Mouse (Mus musculus) neutrophil, adult 5-6 weeks (primary cell): ENCODE results near the gene Calcoco1. TPM values are rescaled to one million over a fixed set of nuclear protein-coding genes. Genes with fewer than 3 reads are reported as not detected.
A peak's percentile ranks its signal among the peaks of the same experiment; 100 is the strongest.

ENCODE experiments used
- ATAC-seq: fragments of 151-379, 151-347 bp; 2 replicates; pipeline ENCODE4 v1.8.0; 2017; ENCODE audit warnings: mild to moderate bottlenecking, moderate TSS enrichment; ENCODE audit not compliant: insufficient number of reproducible peaks, poor library complexity, low FRiP score, severe bottlenecking; ENCODE audit errors: extremely low read depth
- total RNA-seq: library from RNA; stranded (forward); fragments of 200-1000 nt; gene quantifications from 2 replicates; pipeline ENCODE4 v1.2.3, GENCODE M21; 2017

The Calcoco1 gene
- total RNA-seq, 1 experiment from 2014 or later, result 97.1 TPM

DNA sequence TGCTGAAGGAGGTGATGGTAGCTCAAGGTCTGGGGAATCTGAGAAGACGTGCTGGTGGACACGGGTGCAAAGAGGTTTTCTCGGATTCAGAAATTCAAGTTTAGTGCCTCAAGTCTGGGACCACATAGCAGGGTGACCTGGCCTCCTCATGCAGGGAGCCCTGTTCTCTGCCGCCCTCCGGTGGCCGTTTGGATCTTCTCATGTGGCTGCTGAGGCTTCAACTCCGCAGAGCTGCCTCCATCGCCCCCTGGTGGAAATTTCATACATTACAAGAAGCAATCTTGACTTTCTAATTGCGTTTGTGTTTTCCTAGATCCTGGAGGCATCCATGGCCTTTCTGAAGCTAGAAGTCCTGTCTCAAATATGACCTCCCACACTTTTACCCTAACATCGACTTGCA, 20.6 kb upstream of the Calcoco1 start:
- peak; percentile 86 for ATAC-seq

DNA sequence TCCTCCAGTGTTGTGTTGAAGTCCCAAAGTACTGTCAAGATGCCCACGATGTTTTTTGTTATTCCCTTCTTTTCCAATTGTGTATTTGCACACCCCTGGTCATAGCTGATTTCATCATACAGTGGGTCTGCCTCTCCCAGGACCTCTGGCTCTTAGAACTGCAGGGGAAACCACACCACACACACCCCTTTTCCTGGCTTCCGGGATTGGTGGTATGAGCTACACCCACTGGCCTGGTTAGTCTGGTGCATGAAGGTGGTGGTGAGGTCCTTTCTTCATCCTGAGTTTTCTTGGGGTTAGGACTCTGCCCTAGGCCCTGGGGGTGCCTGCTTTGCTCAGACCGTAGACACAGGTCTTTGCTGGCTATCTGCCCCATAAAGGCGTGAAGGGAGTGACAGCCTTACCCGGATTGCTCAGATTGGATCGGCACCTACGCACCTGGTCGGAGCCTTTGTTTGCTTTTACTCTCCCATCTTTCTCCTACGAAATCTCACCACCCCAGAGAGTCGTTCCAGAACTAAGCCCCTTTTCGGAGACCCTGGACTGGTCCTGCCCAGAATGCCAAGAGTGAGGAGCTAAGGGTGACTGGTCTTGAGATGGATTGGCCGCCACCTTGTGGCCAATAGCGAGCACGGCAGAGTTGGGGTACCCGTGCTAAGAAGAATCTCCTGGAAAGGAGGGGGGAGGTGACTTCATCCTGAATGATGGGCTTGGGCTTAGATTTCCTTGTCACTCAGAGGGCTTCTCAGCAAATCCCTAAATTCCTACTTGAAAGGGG, 17.7 kb upstream of the Calcoco1 start:
- peak; percentile 30; the same call in 1 of the 2 replicates for ATAC-seq

DNA sequence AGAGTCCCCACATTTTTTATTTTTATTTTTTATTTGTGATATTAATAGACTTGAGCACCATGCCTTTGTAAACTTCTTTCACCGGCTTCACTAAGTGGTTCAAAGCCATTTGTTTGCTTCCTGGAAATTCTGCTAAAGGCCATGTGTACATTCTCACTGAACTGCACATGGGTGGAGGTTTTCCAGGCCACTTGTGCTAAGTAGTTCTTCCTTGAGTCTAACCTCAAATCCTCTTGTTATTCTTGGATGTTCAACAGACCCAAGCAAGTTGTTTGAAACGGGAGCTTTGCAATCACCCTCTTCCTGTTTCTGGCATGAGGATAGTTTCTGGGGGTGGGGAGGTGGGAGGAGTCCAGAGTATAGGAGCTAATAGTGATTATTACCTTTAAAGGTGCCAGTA, 16.5 kb upstream of the Calcoco1 start:
- no peak for ATAC-seq

DNA sequence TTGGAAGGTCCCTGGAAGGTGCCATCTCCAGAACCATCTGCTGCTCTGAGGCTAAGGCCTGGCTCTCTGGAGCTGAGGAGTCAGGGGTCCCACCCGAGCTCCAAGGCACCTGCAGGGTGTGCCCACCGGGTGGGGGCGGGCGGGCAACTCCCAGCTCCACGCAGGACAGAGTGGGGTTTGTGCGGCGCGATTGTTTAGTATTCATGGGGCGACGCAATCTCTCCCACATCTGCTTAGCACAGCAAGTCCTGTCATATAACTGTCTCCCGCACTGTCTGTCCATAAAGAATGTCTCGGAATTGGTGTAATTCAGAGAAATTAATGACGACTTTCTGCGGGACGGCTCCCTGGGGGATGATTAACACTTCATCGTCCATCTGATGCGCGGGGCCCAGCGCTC, 15.1 kb upstream of the Calcoco1 start:
- ATAC-seq, result no peak

DNA sequence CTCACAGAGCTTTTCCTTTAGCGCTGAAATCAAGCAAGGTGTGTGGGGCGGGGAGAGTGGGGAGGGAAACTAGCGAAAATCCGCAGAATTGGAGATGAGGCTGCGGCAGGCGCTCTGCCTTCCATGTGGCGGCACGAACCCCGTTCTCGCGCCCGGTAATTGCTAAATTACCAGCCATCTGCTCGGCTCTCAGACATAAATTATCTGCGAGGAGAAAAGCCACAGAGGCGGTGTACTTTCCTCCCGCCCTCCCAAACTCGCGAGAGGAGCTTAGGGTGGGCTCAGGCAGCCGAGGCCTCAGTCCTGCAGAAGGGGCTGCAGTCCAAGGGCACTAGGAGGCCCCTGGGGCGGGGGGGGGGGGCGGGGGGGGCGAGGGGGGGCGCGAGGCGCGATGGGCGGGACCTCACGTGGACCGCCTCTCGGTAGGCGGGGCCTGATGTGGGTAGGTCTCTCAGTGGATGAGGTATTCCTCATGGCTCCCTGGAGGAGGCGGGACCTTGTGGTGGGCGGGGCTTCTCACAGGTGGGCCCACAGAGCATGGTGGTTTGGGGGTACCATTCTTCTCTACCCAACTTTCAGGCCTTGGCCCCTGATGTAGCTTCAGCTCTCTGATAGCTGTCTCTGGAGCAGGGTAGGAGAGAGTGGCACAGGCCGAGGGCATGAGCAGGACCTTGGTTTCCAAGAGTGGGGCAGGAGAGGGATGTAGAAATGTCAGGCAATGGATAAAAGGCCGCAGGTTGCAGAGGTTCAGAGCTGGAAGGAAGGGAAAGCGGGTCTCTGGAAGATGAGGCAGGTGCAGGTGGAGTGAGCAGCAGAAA, 14.4 kb upstream of the Calcoco1 start:
- ATAC-seq, result no peak

DNA sequence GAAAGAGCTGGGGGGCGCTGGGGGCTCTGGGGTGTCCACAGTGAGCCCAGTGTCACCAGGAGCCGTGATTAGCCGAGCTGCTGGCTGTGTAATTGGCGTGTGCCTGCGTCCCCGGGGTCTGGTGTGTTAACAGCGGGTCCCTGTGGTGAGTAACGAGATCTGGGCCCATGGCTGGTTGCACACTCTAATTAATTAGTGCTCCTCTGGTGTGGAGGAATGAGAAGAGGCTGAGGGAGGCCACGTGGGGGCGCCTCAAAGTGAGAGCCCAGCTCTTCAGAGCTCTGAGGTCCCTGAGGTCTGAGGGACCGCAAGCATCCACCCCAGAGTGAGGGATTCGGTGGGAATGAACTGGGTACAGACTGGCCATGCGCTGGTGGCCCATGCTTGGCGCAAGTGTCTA, 13.1 kb upstream of the Calcoco1 start:
- ATAC-seq, result no peak

DNA sequence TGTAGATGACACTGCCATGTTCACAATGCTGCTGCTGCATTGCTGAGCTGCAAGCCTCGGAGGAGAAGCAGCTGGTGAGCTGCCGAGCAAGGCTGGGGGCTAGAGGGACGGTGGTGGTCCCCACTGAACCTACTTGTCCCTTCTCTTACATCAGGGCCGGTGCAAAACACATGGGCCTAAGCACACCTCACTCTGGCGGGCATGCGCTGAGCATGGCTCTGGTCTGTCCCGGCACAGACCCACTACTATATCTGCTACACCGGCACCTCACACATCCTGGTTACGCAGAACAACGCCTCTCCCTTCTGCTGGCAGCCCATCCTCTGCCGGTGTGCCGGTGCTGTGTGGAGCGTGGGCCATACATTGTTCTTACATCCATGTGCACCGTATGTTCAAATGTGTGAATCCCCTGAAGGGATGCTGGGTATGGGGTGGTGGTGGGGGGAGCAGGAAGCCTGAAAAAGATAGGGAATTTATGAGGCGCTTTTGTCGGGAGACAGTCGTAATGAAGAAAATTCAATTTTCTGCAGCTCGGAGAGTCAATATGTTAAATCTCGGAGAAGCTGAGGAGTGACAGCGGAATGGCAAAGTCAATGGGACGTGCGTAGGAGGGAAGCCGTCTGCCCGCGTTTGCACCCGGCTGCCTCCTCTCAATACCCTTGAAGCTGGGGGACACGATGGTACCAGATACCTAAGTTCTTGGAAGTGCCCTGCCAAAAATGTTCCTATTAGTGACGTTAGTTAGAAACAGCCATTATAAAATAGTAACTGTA, 12.0 kb upstream of the Calcoco1 start:
- no peak for ATAC-seq

DNA sequence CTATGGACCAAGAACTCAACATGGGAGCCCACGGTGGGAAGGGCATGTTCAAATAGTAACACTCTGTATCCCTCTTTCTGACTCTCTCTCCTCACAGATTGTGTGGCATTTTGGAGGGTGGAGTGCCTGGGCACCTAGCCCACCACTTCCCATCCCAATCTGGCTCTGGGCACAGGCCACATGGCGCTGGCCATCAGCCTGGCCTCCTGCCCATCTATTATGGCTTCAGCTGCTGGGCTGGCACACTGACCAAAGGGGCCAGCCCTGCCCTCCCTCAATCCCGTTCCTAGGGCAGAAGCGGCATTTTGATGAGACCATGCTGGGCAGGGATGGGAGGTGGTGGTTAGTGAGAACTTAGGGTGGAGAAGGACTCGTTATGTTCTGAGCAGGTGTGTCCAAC, 11.3 kb upstream of the Calcoco1 start:
- ATAC-seq, result no peak

DNA sequence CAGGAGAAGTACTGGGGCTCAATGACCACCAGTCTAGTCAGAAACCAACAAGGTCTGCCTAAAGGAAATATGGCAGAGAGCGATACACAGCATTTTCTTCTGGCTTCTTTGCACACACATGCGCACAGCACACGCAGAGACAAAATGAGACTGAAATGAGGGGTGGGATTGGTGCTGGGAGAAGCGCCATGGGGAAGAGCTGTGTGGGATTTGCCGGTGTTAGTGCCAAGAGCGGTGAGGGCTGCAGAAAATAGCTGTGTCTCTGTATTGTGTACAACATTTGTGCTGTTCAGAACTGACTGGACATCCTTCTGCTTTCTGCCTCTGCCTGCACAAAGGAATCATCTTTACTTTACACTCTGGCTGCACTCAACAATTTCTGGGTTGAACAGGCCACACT, 10.4 kb upstream of the Calcoco1 start:
- ATAC-seq, result no peak

DNA sequence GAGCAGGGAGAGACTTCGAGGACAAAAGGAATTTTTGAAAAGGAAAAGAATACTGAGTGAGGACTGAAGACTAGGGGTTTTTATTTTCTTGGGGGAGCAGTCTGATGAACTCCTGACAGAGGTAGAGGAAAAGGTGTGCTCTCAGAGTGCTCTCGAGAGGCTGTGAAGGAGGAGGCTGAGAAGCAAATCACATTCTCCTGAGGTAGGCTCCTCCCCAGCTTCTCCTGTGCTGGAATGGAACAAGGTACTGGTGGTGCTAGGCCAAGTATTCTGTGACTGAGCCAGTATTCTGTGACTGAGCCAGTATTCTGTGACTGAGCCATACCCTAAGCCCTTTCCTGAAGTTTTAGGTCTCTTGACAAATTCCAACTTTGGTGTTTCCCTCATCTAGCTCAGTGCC, 6.0 kb upstream of the Calcoco1 start:
- ATAC-seq, result no peak

DNA sequence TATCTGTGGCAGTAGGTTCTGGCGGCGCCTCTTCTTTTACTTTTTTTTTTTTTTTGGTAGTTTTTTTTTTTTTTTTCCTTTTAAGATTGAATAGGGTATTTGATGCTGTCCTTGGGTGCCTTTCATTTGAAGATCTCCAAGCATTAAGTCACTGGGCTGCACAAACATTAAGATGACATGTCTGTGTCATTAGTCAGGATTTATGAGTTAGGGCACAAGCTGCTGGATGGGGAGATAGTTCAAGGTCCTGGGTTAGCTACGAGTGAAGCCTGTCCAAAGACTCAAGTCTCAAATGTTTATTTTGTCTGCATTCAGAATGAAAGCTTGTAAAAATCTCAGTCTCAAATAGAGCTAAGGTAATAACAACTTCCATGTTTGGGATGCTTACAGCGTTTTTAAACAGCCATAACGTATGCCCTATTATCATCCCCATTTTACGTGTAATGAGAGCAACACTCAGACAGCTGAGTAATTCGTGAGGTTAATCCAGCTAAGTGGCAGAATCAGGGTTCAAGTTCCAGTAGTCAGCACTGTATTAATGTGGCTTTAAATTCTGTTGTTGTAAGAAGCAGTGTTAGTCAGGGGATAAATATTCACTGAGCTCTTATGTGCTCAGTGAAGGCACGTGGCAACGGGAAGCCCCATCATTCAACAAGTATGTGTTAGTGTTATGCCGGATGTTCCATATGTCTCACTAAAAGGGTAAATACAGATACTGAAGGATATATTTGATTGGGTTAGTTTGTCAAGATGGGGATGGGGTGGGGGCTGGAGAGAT, 1.6 kb upstream of the Calcoco1 start:
- no peak for ATAC-seq

DNA sequence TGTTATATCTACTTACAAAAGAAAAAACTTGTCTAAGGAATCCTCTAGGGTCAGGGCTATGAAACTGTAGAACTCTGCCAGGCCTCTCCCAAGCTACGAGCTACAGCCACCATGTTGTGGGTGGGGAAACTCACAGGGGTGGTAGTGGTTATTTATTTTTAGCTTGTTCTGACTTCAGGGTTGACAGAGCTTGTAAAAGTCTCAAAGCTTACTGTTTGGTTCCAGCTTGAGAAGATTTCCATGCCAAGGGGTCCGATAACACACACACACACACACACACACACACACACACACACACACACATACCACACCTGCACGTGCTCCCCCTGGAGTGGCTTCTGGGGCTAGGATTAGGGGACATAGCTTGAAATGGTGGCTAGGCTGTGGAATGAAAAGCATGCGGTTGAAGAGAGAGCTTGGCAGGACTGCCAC, 538 bp upstream of the Calcoco1 start:
- no peak for ATAC-seq

DNA sequence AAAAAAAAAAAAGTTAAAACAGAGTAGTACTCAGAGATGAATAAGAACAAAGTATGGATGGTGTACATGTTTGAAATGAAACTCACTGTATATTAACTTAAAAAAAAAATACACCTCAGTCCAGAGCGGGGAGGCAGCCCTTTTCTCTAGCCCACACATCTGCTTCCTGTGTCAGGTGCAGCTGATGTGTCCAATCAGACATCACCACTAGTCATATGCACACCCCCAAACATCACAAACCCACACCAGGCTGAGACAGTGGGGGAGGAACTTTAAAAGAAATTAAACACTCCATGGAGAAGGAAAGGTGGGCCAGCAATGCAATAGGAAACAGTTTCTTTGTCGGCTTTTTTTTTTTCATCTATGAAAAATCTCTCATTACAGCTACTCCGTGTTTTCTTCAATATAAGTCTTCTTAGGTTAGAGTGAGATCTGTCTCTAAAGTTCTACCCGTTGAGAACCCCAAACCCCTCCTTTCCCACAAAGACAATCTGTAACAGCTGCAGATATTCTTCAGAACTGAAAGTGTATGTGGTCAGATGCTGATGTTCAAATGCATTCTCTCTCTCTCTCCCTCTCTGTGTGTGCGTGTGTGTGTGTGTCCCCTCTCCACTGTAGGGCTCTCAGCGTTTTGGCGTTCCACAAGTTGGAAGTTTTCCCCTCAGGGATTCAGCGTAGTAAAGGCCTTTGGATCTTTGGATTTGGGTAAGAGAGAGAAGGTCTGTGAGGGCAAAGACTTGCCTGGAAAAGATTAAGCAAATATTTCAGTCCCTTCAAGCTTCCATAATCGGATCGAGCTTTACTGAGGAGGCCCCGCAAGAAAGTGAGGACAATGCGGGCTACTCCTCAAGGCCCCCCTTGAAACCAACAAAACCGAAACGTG, 721 bp downstream of the Calcoco1 start:
- no peak for ATAC-seq

DNA sequence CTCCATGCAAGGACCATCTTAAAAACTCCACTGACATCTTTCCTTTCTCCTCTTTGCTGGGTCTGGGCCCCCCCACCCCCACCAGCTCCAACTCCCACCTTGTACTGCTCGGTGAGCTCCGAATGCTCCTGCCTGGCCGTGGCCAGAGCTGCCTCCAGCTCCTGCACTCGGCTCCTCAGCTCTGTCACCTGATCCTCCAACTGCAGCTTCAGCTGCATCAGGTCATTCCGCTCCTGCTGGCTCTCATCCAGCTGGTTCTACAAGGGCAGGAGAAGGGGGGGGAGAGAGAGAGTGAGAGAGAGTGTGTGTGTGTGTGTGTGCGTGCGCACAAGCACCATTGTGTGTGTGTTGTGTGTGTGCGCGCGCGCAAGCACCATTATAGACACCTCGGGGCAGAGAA, 5.8 kb downstream of the Calcoco1 start:
- no peak for ATAC-seq

DNA sequence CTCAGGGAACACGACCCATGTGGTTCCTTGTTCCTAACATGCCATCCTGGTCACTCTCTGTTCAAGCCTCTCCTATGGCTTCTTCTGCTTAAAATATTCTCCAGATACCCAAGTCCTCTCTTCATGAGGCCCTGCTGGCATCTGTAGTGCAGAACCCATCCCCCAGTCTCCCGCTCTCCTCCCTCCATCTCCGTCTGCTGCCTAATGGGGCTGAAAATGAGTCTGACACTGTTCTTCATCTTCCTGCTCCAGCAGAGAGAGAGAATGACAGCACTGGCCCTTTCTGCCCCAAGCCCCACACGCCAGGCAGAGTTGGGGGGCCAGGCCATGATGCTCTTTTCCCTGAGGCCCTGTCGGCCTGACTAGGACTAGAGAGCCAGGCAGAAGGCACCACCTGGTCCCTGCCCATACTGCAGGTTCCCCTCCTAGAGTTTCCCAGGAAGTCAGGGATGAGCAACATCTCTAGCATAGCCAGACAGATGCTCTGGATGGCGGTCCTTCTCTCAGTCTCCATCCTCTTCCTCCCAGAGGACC, 14.2 kb downstream of the Calcoco1 start:
- ATAC-seq, result no peak

DNA sequence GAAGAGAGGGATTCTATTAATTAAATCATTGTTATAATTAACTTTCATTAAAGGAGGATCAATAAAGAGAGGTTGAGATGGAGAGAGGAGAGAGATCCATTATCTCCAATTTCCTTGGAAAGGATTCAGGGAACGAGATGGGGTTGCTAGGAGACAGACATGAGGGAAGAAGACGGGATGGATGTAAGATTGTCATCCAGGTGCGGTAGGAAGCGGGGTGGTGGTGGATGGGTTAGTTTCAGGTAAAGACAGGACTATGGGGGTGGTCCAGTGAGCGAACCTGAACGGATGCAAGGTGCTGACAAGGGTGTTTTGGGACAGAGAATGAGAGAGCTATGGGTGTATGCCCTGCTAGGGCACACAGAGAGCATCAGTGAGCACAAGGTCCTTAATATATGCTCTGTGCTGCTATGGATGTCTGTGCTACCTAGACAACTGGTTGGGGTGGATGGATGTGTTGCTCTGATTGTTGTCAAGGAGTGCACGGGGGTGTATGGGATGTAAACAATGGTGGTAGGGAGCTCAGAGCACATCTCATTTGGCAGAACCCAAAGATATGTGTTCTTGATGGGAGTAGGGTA, 16.0 kb downstream of the Calcoco1 start:
- ATAC-seq, result no peak

DNA sequence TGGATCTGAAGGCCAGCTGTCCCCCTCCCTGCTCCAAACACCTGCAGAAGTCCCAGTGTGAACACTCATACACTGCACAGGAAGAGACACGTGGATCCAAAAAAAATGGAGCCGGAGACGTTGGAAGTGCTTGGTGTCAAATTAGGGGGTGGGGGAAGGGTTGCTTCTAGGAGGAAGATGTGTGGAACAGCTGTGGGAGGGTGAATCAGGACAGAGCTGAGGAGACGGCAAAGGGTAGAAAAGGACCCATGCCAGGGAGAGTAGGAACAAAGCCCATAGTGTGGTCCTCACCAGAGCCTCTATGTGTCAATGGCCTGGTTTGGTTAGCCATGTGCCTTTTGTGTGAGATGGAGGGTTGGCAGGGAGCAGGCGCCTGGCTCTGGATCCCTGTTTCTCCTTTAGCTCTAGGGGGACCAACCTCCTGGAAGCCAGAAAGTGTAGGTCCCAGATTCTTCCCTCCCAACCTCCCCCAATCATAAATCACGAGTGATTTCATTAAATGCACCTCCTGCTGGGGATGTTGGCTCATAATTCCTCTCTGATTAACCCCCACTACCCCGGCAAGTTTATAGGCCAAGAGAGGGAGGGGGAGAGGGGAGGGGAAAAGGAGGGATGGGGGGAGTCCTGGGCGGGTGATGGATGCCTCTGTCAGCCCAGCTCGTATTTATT, 16.6 kb downstream of the Calcoco1 start:
- no peak for ATAC-seq
